Mouse (Mus musculus) intestine, embryonic 15.5 days (tissue): ENCODE measurements around the gene Sptbn4. TPM values are rescaled to one million over a fixed set of nuclear protein-coding genes. Genes with fewer than 3 reads are reported as not detected.
"Not testable (repeated sequence)": the region's sequence is repeated elsewhere in the genome, so short reads cannot be mapped to it uniquely, and the experiment has no call there.

ENCODE experiments used
- ATAC-seq: fragments of 200-750 bp; cut with Nextera tagmentation; 2 replicates; pipeline ENCODE4 v1.8.0; 2017; ENCODE audit warnings: moderate TSS enrichment, moderate library complexity
- H3K27ac ChIP-seq: fragments of 300-500 bp; sonication (generic); 2 replicates; pipeline ENCODE4 v1.5.1; 2015; ENCODE audit warnings: mild to moderate bottlenecking, inconsistent platforms
- H3K27me3 ChIP-seq: fragments of 300-500 bp; sonication (generic); replicated peaks from 2 replicates; pipeline ENCODE4 v1.6.1; 2015; ENCODE audit warnings: inconsistent platforms
- H3K36me3 ChIP-seq: fragments of 300-500 bp; sonication (generic); 2 replicates; pipeline ENCODE4 v1.6.1; 2015; ENCODE audit warnings: inconsistent platforms
- H3K4me1 ChIP-seq: fragments of 300-500 bp; sonication (generic); replicated peaks from 2 replicates; pipeline ENCODE4 v1.6.1; 2015; ENCODE audit warnings: inconsistent platforms
- H3K4me2 ChIP-seq: fragments of 300-500 bp; sonication (generic); replicated peaks from 2 replicates; pipeline ENCODE4 v1.6.1; 2015; ENCODE audit warnings: mild to moderate bottlenecking, inconsistent platforms
- H3K4me3 ChIP-seq: fragments of 300-500 bp; sonication (generic); replicated peaks from 2 replicates; pipeline ENCODE4 v1.5.1; 2015; ENCODE audit warnings: inconsistent platforms
- H3K9ac ChIP-seq: fragments of 300-500 bp; sonication (generic); 2 replicates; pipeline ENCODE4 v1.6.1; 2015; ENCODE audit warnings: inconsistent platforms
- H3K9me3 ChIP-seq: fragments of 300-500 bp; sonication (generic); 2 replicates; pipeline ENCODE4 v1.6.1; 2016; ENCODE audit warnings: inconsistent platforms
- WGBS: fragments of 180-500 bp; shearing (Covaris S2); methylation state at CpG from one replicate; pipeline ENCODE4 v1.1.7; 2015; 5-methylcytosine and 5-hydroxymethylcytosine counted together
- polyA plus RNA-seq: library from polyadenylated mRNA; unstranded; fragments of >200 nt; fragmentation: Nextera tagmentation; extraction: Ambion mirVana; gene quantifications from 2 replicates; pipeline ENCODE4 v1.2.1, GENCODE M21; 2015

Sptbn4 gene
- polyA plus RNA-seq, result 0.33 and 0.38 TPM in 2 replicates

GRCm38 (mm10) chr7:27447419-27448286 lies at the start of gene Sptbn4, which contains the start of gene Blvrb:
TSS of gene Sptbn4 (minus strand) at chr7:27447686.
TSS of gene Blvrb (plus strand) at chr7:27447978.
- peak; percentile 94 for ATAC-seq
- under 1% methylated on average over 54 of the region's 54 CpGs for WGBS
- H3K27ac ChIP-seq, result peak within 1 kb of the TSS; percentile 38; the same call in 1 of the 2 replicates

GRCm38 (mm10) chr7:27494659-27495367 lies 47.3 kb upstream of the Sptbn4 start:
- H3K27ac ChIP-seq, result not testable (repeated sequence)

More at GRCm38 (mm10) chr7:27447419-27448286, at the start of gene Sptbn4, which contains the start of gene Blvrb:
- H3K27me3 ChIP-seq, result peaks cover 14% of the 10 kb centered on the region
- H3K4me3 ChIP-seq, result peak within 1 kb of the TSS; percentile 58
- H3K4me2 ChIP-seq, result peak within 1 kb of the TSS; percentile 99
- peak within 1 kb of the TSS; percentile 62 for H3K9ac ChIP-seq
- H3K9me3 ChIP-seq, result no peaks in the 10 kb centered on the region
- no peaks in the 10 kb centered on the region for H3K36me3 ChIP-seq
- peaks cover 23% of the 10 kb centered on the region for H3K4me1 ChIP-seq

GRCm38 (mm10) chr7:27493450-27493849 lies 46.0 kb upstream of the Sptbn4 start:
- ATAC-seq, result no peak
- no peaks in the 10 kb centered on the region for H3K27me3 ChIP-seq
- H3K9ac ChIP-seq, result no peak overlapping the region
- peaks cover 6% of the 10 kb centered on the region; the same call in 1 of the 2 replicates for H3K36me3 ChIP-seq
- WGBS, result 69% methylated on average over 5 of the region's 5 CpGs
- H3K4me3 ChIP-seq, result no peak overlapping the region
- H3K9me3 ChIP-seq, result no peaks in the 10 kb centered on the region
- H3K27ac ChIP-seq, result no peak overlapping the region
- H3K4me1 ChIP-seq, result peaks cover 30% of the 10 kb centered on the region
- H3K4me2 ChIP-seq, result no peak overlapping the region

More at GRCm38 (mm10) chr7:27494659-27495367, 47.3 kb upstream of the Sptbn4 start:
- H3K4me1 ChIP-seq, result peaks cover 21% of the 10 kb centered on the region
- H3K4me3 ChIP-seq, H3K36me3 ChIP-seq, H3K9ac ChIP-seq, ATAC-seq, H3K9me3 ChIP-seq, H3K27me3 ChIP-seq, H3K4me2 ChIP-seq: not testable (repeated sequence)
- 87% methylated on average over 9 of the region's 9 CpGs for WGBS

- no peak overlapping the region for H3K9ac ChIP-seq
- no peak overlapping the region for H3K4me2 ChIP-seq
- H3K27ac ChIP-seq, result no peak overlapping the region
- H3K36me3 ChIP-seq, result peaks cover 6% of the 10 kb centered on the region; the same call in 1 of the 2 replicates
- no peaks in the 10 kb centered on the region for H3K9me3 ChIP-seq
- no peak for ATAC-seq
- no peak overlapping the region for H3K4me3 ChIP-seq
- WGBS, result 61% methylated on average over 3 of the region's 3 CpGs
- no peaks in the 10 kb centered on the region for H3K27me3 ChIP-seq
- peaks cover 34% of the 10 kb centered on the region for H3K4me1 ChIP-seq
Observed at GRCm38 (mm10) chr7:27493022-27493421, 45.5 kb upstream of the Sptbn4 start.

GRCm38 (mm10) chr7:27491856-27492255 lies 44.4 kb upstream of the Sptbn4 start:
- Histone ChIP-seq H3K4me2 (no peak overlapping the region), H3K4me1 (peaks cover 36% of the 10 kb centered on the region), H3K27ac (peak overlapping the region; percentile 90), H3K4me3 (no peak overlapping the region), H3K36me3 (peaks cover 6% of the 10 kb centered on the region; the same call in 1 of the 2 replicates), H3K27me3 (no peaks in the 10 kb centered on the region), H3K9me3 (no peaks in the 10 kb centered on the region), H3K9ac (0 out of 2 replicates have a peak overlapping the region, but pooled peaks have one; percentile 21)
- no peak for ATAC-seq
- WGBS, result 55% methylated on average over 7 of the region's 7 CpGs

GRCm38 (mm10) chr7:27490543-27491329 lies 43.2 kb upstream of the Sptbn4 start:
- H3K4me1 ChIP-seq, result peaks cover 37% of the 10 kb centered on the region
- H3K9ac ChIP-seq, result peak overlapping the region; percentile 42
- H3K4me2 ChIP-seq, result peak overlapping the region; percentile 65

GRCm38 (mm10) chr7:27490227-27490542 lies 42.7 kb upstream of the Sptbn4 start:
- Histone ChIP-seq H3K36me3 (peaks cover 6% of the 10 kb centered on the region; the same call in 1 of the 2 replicates), H3K4me3 (peak overlapping the region; percentile 36), H3K4me2 (peak overlapping the region; percentile 65), H3K4me1 (peaks cover 40% of the 10 kb centered on the region), H3K9ac (peak overlapping the region; percentile 42), H3K27ac (peak overlapping the region; percentile 90), H3K27me3 (no peaks in the 10 kb centered on the region), H3K9me3 (no peaks in the 10 kb centered on the region)
- no peak for ATAC-seq
- WGBS, result 20% methylated on average over 4 of the region's 4 CpGs

More at GRCm38 (mm10) chr7:27490543-27491329, 43.2 kb upstream of the Sptbn4 start:
- H3K9me3 ChIP-seq, result no peaks in the 10 kb centered on the region
- H3K27ac ChIP-seq, result peak overlapping the region; percentile 90
- peak overlapping the region; percentile 36 for H3K4me3 ChIP-seq
- peaks cover 6% of the 10 kb centered on the region; the same call in 1 of the 2 replicates for H3K36me3 ChIP-seq
- under 1% methylated on average over 33 of the region's 33 CpGs for WGBS
- peak; percentile 86 for ATAC-seq
- H3K27me3 ChIP-seq, result no peaks in the 10 kb centered on the region

GRCm38 (mm10) chr7:27489270-27489869 lies 41.9 kb upstream of the Sptbn4 start:
- ATAC-seq, result no peak
- Histone ChIP-seq H3K27ac (peak overlapping the region; percentile 90), H3K4me2 (no peak overlapping the region), H3K27me3 (no peaks in the 10 kb centered on the region), H3K9me3 (no peaks in the 10 kb centered on the region), H3K36me3 (peaks cover 6% of the 10 kb centered on the region; the same call in 1 of the 2 replicates), H3K9ac (no peak overlapping the region), H3K4me1 (peaks cover 40% of the 10 kb centered on the region), H3K4me3 (no peak overlapping the region)
- WGBS, result 91% methylated on average over 25 of the region's 25 CpGs

GRCm38 (mm10) chr7:27487740-27488268 lies 40.3 kb upstream of the Sptbn4 start:
- peak overlapping the region; percentile 86 for H3K9ac ChIP-seq
- peak overlapping the region; percentile 99 for H3K27ac ChIP-seq
- H3K4me1 ChIP-seq, result peaks cover 36% of the 10 kb centered on the region
- H3K4me2 ChIP-seq, result peak overlapping the region; percentile 71
- no peaks in the 10 kb centered on the region for H3K9me3 ChIP-seq
- peak overlapping the region; percentile 78 for H3K4me3 ChIP-seq
- ATAC-seq, result no peak
- H3K27me3 ChIP-seq, result no peaks in the 10 kb centered on the region
- WGBS, result 1% methylated on average over 13 of the region's 13 CpGs
- H3K36me3 ChIP-seq, result peaks cover 6% of the 10 kb centered on the region; the same call in 1 of the 2 replicates

- Histone ChIP-seq H3K4me2 (peak within 1 kb of the TSS; percentile 71), H3K27me3 (no peaks in the 10 kb centered on the region), H3K4me1 (peaks cover 34% of the 10 kb centered on the region), H3K27ac (peak within 1 kb of the TSS; percentile 99), H3K9me3 (no peaks in the 10 kb centered on the region), H3K4me3 (peak within 1 kb of the TSS; percentile 78), H3K9ac (peak within 1 kb of the TSS; percentile 86), H3K36me3 (peaks cover 6% of the 10 kb centered on the region; the same call in 1 of the 2 replicates)
- WGBS, result under 1% methylated on average over 77 of the region's 80 CpGs
- ATAC-seq, result peak; percentile 90
Observed at GRCm38 (mm10) chr7:27486770-27487697, 39.5 kb upstream of the Sptbn4 start, which contains the start of gene Sertad1. TSS of gene Sertad1 (plus strand) at chr7:27486910.
